14 mouse cellular contexts compared by ENCODE assay signal in genomic region chr11:18963202-18964136, GRCm38 (mm10). TPM values are rescaled to one million over a fixed set of nuclear protein-coding genes. Genes with fewer than 3 reads are reported as not detected.
A peak's percentile ranks its signal among the peaks of the same experiment; 100 is the strongest.
DNase-seq lines count a peak whose midpoint lies in the region; ATAC-seq lines count a peak whose summit lies in the region.
"Had no signal": no experiment of that assay in that cellular context is flagged by ENCODE, and none has a peak within 500 bp of the region (broad histone marks: within the 10 kb centered on the region; RNA-seq: fewer than 3 reads in every experiment).

No protein-coding gene starts in this region.

- peak overlapping the region; percentile 14; the same call in 1 of the 2 replicates for H3K27ac ChIP-seq in kidney, embryonic 14.5 days (ENCODE audit: low read depth, low read length)
- H3K27ac ChIP-seq in heart, embryonic 15.5 days: peak overlapping the region; percentile 79
- H3K27ac ChIP-seq: liver, embryonic 15.5 days had no signal

- ATAC-seq in kidney, embryonic 14.5 days (ENCODE audit: low FRiP score, low TSS enrichment): peak; percentile 87
- peak; percentile 42 for ATAC-seq in heart, embryonic 15.5 days (replicated peaks; ENCODE audit: insufficient number of reproducible peaks, insufficient read depth, low FRiP score, low read depth)

- no peaks in the 10 kb centered on the region for H3K27me3 ChIP-seq in kidney, embryonic 14.5 days (ENCODE audit: control insufficient read depth, insufficient read depth, low read length)
- H3K27me3 ChIP-seq in heart, embryonic 15.5 days: no peaks in the 10 kb centered on the region
- H3K27me3 ChIP-seq: liver, embryonic 15.5 days had no signal

- DNase-seq in cerebellum, adult 11-12 months: peak; percentile 6
- no peak for DNase-seq in cerebellum, postnatal 14 days
- no peak for DNase-seq in kidney, postnatal 36 days
- peak; percentile 27 for DNase-seq in lung, postnatal 14 days
- DNase-seq in spleen, postnatal 14 days (ENCODE audit: low spot score in 2 of 2): no peak
- DNase-seq in layer of hippocampus, postnatal 36 days: no peak
- DNase-seq: adrenal gland, postnatal 14 days; cerebellum, adult 8-10 months; gastrocnemius, postnatal 14 days; kidney, adult 2 months; thymus, postnatal 25 days had no signal

- H3K4me2 ChIP-seq in kidney, embryonic 14.5 days (replicated peaks; ENCODE audit: low read depth, low read length): no peak overlapping the region
- peak overlapping the region; percentile 31; the same call in 1 of the 2 replicates for H3K4me2 ChIP-seq in heart, embryonic 15.5 days
- H3K4me2 ChIP-seq: liver, embryonic 15.5 days had no signal

- H3K9me3 ChIP-seq in kidney, embryonic 14.5 days (ENCODE audit: control insufficient read depth, low read length): no peaks in the 10 kb centered on the region
- no peaks in the 10 kb centered on the region for H3K9me3 ChIP-seq in heart, embryonic 15.5 days (replicated peaks)
- H3K9me3 ChIP-seq: liver, embryonic 15.5 days had no signal

- H3K4me1 ChIP-seq in kidney, embryonic 14.5 days (ENCODE audit: control insufficient read depth, insufficient read depth, low read length): peaks cover 34% of the 10 kb centered on the region; the same call in 1 of the 2 replicates
- H3K4me1 ChIP-seq in heart, embryonic 15.5 days (replicated peaks): peaks cover 68% of the 10 kb centered on the region

- 29% methylated on average over 15 of the region's 15 CpGs for WGBS in kidney, embryonic 14.5 days
- 26% methylated on average over 15 of the region's 15 CpGs for WGBS in heart, embryonic 15.5 days

- H3K36me3 ChIP-seq in kidney, embryonic 14.5 days (ENCODE audit: control insufficient read depth, insufficient read depth, low read length): peaks cover 8% of the 10 kb centered on the region; the same call in 1 of the 2 replicates
- no peaks in the 10 kb centered on the region; the same call in 1 of the 2 replicates for H3K36me3 ChIP-seq in heart, embryonic 15.5 days
- H3K36me3 ChIP-seq: liver, embryonic 15.5 days had no signal

- no peak overlapping the region for H3K4me3 ChIP-seq in kidney, embryonic 14.5 days (ENCODE audit: low read length)
- H3K4me3 ChIP-seq in heart, embryonic 15.5 days: no peak overlapping the region
- H3K4me3 ChIP-seq: liver, embryonic 15.5 days had no signal

- H3K9ac ChIP-seq in kidney, embryonic 14.5 days (ENCODE audit: low read depth, low read length): no peak overlapping the region
- H3K9ac ChIP-seq in heart, embryonic 15.5 days: no peak overlapping the region
- H3K9ac ChIP-seq: liver, embryonic 15.5 days had no signal

RNA-seq across cellular contexts. Expression of gene Meis1, which starts 55.3 kb away (rescaled TPM):
- 54.6 and 109 TPM in 2 replicates for polyA plus RNA-seq in kidney, embryonic 14.5 days (2014; fragmentation: Nextera tagmentation; extraction: Ambion mirVana)
- polyA plus RNA-seq in heart, embryonic 15.5 days (2015; fragmentation: Nextera tagmentation; extraction: Ambion mirVana): 51.8 and 67.7 TPM in 2 replicates
- 1 to 10 TPM; 1.8 to 2.3 TPM for total RNA-seq in layer of hippocampus, postnatal 36 days (2021)

Comparison
In these comparisons a context has a peak if more than half of its experiments do, and no peak if none do; other contexts are left out.
1. DNase-seq: peak in cerebellum, adult 11-12 months (single experiment) and lung, postnatal 14 days (single experiment); none in cerebellum, postnatal 14 days (0 of 2), kidney, postnatal 36 days (0 of 2), spleen, postnatal 14 days (0 of 2) and layer of hippocampus, postnatal 36 days (0 of 2).